Mouse (Mus musculus): Measurements from ENCODE around the gene Bcl9.

Bcl9 gene

DNA sequence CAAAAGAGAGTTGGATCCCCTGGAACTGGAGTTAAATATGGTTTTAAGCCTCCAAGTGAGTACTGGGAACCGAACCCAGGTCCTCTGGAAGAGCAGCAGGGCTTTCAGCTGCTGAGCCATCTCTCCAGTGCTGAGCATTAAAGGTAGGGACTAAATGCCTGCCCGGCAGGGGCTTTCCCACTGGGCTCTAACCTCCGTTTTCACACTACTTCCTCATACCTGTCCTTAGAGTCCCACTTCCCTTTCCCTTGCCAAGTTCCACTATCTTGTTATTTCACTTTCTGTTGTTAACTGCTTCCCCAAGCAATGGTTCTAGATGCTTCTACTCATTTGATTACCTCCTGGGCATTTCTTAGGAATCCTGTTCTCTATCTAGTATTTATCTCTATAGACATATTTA lies 65.4 kb downstream of the Bcl9 start:
- DNase-seq (ENCODE audit: low read depth, low spot score), result no peak

DNA sequence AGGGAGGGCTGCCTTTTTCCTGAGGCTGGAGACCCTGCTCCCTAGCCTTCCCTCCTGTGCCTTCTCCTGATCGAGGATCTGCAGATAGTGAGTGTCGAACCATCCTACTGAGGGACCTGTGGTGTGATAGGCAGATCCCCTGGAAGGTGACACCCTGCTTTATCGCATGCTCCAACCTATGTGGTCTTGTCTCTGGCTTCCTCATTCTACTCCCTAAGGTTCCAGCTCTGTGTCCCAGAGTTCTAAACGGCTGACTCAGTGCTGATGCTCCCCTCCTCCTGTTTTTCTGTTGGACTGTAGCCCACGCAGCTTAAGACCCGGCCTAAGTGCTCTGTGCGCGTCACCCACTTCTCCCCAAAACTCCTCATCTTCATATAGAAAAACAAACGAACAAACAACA lies 65.9 kb downstream of the Bcl9 start:
- no peak for DNase-seq (ENCODE audit: low read depth, low spot score)

DNA sequence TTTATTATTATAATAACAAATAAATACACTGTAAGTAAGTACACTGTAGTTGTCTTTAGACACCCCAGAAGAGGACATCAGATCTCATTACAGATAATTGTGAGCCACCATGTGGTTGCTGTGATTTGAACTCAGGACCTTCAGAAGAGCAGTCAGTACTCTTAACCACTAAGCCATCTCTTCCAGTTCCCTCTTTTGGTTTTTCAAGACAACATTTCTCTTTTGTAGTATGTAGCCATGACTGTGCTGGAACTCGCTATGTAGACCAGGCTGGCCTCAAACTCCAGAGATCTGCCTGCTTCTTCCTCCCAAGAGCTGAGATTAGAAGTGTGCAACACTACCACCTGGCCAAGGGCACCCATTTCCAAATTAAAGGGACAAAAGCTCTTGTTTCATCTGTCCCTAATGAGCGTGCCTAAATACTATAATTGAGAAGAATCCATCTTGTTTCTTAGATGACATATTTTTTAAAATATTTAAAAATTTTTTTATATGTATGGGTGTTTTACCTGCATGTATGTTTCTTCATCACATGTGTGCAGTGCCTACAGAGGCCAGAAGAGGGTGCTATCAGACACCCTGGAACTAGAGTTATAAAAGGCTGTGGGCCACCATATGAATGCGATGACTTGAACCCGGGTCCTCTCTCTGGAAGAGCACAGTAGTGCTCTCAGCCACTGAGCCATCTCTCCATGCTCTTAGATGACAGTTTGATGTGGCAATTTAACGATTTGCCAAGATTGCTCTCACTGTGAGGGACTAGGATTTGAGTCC lies 66.9 kb downstream of the Bcl9 start:
- DNase-seq (ENCODE audit: low read depth, low spot score), result no peak

DNA sequence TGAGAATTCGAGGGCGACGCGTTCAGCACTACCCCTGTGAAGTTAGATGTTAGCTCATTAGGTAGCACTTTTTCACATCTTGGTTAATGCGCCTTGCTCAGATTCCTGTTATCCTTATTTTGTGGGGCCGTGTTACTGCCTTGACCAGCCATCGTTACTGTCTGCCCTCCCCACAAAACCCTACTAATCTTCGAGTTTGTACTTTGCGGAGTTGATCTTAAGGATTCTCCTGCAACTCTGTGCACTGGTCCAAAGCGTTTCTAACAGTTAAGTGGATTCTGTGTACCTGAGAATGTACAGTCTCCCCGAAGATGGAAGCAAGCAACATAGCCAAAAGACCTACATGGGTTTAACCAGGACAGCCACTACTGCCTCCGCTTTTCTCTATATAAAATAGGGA lies 69.3 kb downstream of the Bcl9 start:
- DNase-seq (ENCODE audit: low read depth, low spot score), result no peak

GRCm38 (mm10) chr3:97228020-97228419 lies 69.7 kb downstream of the Bcl9 start:
- DNase-seq (ENCODE audit: low read depth, low spot score), result no peak

DNA sequence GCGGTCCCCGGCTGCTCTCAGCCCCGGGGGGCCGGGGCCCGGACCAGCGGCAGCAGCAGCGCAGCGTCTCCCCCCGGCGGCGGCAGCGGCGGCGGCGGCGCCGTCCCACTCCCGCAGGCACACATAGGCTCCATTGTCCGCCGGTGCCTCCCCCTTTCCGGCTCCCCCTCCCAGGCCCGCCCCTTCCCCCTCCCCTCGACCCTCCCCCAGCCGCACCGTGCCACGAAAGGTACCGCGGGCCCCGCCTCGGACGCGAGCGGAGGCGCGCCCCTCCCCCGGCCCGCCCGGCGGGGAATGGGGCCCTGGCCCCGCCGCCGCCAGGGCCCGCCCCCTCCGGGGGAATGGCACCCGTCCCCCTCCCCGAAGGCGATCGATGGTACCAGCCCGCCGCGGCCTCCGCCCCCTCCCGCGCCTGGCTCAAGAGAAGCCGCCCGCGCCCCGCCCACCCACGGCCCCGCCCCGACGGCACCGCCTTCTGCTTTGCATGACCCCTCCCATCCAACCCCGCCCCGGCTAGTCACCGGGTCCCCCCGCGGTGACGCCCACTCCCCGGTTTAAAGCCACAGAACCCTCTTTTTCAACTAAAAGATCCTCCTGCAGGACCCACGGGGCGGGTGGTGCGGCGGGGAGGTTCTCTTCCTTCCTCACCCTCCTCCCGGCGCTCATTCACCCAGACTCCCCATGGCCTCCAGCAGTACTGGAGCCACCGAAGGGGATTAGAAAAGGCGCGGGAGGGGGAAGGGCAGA lies 70.3 kb downstream of the Bcl9 start:
- DNase-seq (ENCODE audit: low read depth, low spot score), result peak; percentile 85

DNA sequence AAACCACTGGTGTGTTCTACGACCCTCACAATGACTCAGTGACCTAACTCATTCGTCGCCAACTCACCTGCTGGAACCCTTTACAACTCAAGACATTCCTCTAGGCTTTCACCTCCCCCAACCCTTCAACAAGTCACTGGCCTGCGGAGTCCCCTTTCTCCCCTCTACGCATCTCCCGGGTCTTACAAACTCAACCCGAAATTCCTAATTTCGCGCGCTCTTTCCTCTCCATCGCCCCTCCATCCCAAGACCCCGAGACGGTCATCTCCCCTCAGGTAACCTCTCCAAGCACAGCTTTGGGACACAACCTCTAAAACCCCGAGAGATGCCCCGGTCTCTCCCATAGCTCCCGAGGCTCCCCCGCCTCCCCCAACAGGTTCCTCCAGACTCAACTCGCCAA lies 71.0 kb downstream of the Bcl9 start:
- DNase-seq (ENCODE audit: low read depth, low spot score), result no peak

DNA sequence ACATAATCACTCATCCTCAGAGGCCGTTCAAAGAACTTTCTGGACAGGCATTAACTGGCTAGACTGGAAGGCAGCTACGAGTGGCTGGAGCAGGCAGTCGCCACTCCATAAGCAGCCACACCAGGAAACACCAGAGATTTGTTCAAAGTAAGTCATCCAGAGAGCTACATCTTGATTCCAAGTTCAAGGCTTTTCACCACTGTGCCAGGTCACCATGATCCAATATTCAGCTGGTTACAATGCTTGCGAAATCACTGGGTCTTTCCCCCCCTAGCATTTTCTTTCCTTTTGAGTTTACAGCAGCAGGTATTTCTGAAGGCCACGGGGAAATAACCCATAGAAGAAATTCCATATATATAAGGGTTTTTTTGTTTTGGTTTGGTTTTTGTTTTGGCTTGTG lies 72.5 kb downstream of the Bcl9 start:
- DNase-seq (ENCODE audit: low read depth, low spot score), result no peak

DNA sequence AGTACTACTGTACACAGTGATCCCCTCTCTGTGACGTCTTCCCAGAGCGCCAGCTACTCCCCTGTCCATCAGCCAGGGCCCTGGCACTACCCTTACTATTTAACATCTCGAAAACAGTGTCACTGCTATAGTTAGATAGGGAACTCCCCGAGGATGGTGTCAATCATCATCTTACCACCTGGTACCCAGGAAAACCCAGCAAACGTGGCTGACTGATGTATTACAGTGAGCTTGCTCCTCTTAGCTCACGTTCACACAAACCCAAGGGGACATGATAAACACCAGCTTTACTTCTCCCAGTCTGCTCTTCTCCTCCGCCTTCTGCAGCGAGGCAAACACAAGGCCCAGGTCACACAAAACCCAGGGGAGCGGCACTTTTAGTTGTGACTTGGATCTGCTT lies 74.5 kb downstream of the Bcl9 start:
- no peak for DNase-seq (ENCODE audit: low read depth, low spot score)

GRCm38 (mm10) chr3:97215526-97215925 lies 82.2 kb downstream of the Bcl9 start:
- no peak for DNase-seq (ENCODE audit: low read depth, low spot score)

DNA sequence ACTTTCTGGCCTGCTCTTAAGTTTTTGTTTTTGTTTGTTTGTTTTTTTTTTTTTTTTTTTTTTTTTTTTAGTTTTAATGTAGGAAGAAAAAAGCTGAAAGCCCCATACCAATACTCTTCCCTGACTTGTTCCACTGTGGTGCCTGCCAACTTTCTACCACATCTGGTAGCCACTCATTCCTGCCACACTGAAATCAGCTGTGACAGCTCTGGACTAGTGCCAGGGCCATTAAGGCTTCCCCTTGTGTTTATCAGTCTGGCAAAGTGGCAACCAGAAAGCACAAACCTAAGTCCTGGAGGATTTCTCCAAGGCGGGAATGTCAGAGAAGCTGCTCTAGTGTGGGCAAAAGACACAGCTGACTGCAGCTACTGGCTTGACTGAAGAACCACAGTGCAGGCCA lies 83.3 kb downstream of the Bcl9 start:
- no peak for DNase-seq (ENCODE audit: low read depth, low spot score)

- no peak for DNase-seq (ENCODE audit: low read depth, low spot score)
Observed at GRCm38 (mm10) chr3:97213871-97214270, 83.8 kb downstream of the Bcl9 start.

GRCm38 (mm10) chr3:97211177-97211576 lies 86.5 kb downstream of the Bcl9 start:
- DNase-seq (ENCODE audit: low read depth, low spot score), result no peak

- DNase-seq (ENCODE audit: low read depth, low spot score), result no peak
Observed at GRCm38 (mm10) chr3:97209351-97209750, 88.4 kb downstream of the Bcl9 start.

GRCm38 (mm10) chr3:97206521-97206920 lies 91.2 kb downstream of the Bcl9 start:
- no peak for DNase-seq (ENCODE audit: low read depth, low spot score)

- no peak for DNase-seq (ENCODE audit: low read depth, low spot score)
Observed at GRCm38 (mm10) chr3:97203880-97204279, 93.8 kb downstream of the Bcl9 start.

GRCm38 (mm10) chr3:97201943-97202342 lies 95.8 kb downstream of the Bcl9 start:
- DNase-seq (ENCODE audit: low read depth, low spot score), result no peak

GRCm38 (mm10) chr3:97199261-97199660 lies 98.5 kb downstream of the Bcl9 start:
- no peak for DNase-seq (ENCODE audit: low read depth, low spot score)

DNA sequence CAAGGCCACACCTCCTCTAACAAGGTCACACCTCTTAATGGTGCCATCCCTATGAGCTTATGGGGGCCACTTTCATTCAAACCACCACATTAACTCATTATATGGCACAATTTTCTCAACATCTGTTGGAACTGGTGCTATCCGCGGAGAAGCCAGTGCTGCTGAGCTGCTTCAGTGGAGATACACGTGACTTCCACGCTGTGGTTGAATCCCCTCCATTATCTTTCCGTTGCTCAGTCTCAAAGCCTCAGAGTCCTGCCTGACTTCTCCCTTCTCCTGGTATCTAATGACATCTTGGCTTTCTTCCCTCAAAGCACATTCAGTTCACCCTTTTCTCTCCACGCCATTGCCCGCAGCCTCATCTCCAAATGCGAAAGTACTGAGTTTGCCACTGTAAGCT lies 101.1 kb downstream of the Bcl9 start:
- no peak for DNase-seq (ENCODE audit: low read depth, low spot score)

- peak; percentile 32 for DNase-seq (ENCODE audit: low read depth, low spot score)
Observed at GRCm38 (mm10) chr3:97185098-97185860, 112.4 kb downstream of the Bcl9 start.

GRCm38 (mm10) chr3:97183810-97184209 lies 113.9 kb downstream of the Bcl9 start:
- no peak for DNase-seq (ENCODE audit: low read depth, low spot score)

- no peak for DNase-seq (ENCODE audit: low read depth, low spot score)
Observed at GRCm38 (mm10) chr3:97180527-97180926, 117.2 kb downstream of the Bcl9 start.
